Mouse (Mus musculus) activated CD4-positive, CD25-positive, alpha-beta regulatory T cell, adult 4 months (primary cell): ENCODE results near the gene Skp2. TPM values are rescaled to one million over a fixed set of nuclear protein-coding genes. Genes with fewer than 3 reads are reported as not detected.

ENCODE experiments used
- ATAC-seq: one replicate; pipeline ENCODE4 v1.8.0; 2017
- polyA plus RNA-seq, 2 experiments: library from polyadenylated mRNA; unstranded; fragments of 100-300 nt; shearing (Covaris generic); gene quantifications; one replicate each; pipeline ENCODE4 v1.2.1; 2017

Skp2 gene
- polyA plus RNA-seq, 2 experiments from 2014 or later, result 5.9 to 6.0 TPM

DNA sequence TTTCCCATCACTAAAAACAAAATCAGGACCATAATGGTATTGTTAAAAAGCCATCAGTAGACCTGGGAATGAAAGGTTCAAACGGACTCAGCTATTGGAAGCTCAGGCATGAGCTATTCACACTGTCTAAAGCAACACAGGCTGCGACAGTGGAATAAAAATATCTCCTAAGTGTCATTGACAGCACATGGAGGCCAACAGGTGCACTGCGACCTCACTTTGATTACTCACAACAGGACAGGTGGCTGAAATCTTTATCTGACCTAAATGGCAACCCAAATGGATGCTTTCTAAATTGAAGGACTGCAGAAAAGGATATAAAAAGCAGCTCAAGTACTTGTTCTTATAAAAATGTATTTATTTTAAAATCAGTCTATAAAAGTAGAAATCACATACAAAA is 43.6 kb downstream of the Skp2 start:
- ATAC-seq, result no peak

DNA sequence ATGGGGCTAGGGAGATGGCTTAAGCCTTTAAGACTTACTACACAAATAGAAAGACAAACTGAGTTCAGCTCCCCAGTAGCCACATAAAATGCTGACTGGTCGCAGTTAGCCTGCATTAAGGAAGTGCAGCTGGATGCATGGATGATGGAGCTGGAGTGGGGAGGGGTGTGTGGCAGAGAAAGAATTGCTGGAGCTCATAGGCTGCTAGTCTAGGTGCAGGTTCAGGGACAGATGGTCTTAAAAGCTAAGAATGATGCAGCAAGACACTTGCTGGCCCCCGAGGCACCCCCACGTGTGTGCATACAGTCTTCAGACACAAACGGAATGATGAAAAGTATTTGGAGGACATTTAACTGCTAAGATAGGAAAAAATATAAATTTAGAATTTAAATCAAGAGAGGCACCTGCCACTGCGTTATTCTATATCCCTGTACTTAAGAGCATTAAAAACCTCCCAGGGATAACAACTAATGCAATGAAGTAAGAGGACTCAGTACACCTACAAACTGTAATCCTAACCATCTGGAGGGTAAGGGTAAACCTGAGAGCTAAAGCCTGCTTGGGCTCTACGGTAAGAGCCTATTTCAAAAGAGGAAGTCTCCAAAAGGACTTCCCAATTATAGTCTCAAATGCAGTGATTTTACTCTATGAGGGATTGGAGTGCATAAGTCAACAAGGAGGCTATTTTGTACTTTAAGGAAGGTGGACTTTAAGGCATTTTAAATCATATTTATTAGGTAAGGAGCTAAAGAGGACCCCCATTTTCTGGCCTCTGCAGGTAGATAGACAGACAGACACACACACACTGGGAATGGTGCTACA is 44.5 kb downstream of the Skp2 start:
- ATAC-seq, result no peak

DNA sequence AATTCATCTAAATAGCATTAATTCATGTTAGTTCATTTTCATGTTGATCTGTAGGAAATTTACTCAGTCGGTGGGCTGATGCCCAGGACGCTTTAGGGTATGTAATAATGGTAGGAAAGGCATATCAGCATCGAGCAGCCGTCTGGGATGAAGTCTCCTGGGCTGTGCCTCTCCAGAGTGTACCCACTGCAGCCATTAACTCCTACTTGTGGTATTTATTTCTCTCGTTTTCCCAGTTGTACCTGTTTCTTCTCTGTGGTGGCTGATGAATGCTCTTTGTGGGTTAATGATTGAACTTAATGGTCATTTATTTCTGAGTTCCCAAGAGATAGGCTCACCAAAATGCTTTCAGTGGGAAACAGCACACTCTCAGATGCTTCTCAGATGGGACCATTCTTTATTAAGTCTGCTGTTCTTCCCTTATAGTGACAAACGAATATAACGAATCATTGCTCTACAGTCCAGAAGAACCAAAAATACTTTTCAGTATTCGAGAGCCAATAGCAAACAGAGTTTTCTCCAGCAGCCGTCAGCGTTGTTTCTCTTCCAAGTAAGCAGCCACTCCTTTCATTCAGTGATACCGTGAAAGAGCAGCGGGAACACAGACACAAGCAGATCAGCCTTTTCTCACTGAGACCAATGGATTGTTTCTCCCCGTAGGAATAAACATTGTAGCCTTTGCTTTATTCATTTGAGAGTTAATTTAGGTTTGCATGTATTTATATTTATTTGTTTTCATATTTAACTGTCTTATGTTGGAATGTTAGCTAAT is 48.7 kb downstream of the Skp2 start:
- no peak for ATAC-seq

DNA sequence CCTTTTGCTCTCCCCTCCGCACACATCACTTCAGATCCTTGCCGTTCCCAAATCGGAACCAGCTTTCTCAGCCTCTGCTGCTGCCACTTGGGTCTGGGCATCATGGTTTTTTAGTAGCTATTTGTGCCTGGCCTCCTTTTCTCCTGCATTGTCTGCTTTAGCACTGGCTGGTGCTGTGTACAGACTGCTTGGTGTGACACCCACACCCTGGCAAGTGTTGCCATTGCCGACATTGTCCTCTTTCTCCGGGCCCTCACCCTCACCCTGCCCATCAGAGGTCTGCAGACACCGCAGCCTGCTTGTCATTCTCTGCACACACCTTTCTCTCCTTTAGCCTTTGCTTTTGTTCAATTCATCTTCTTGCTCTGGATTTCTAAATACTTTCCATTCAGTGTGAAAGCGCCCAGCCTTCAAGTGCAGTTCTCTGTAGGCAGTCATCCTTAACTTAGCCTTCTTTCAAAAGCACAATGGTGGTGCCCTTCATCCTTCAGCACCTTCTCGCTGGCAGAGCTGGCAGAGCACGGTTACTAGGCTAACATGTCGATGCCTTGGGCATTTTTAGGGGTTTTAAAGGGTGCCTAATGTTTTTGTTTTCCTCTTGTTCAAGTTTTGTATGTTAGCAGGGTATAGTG is 54.7 kb downstream of the Skp2 start:
- ATAC-seq, result no peak

DNA sequence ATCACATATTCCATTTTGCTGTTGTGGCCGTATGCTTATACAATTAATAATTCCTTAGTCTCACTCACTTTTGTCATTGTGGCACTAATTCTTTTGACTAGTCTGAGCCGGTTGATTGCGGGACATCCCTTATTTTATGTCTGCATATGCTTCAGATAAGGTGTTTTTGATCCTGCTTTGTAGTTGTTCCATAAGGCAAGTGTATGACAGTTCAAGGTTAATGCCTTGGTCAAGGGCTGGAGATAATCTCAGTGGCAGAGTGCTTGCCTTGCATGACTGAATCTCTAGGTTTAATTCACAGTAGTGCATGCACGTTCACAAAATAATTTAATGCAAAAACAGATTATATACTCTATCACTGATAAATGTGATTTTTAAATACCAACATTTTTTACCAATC is 58.4 kb downstream of the Skp2 start:
- ATAC-seq, result no peak

DNA sequence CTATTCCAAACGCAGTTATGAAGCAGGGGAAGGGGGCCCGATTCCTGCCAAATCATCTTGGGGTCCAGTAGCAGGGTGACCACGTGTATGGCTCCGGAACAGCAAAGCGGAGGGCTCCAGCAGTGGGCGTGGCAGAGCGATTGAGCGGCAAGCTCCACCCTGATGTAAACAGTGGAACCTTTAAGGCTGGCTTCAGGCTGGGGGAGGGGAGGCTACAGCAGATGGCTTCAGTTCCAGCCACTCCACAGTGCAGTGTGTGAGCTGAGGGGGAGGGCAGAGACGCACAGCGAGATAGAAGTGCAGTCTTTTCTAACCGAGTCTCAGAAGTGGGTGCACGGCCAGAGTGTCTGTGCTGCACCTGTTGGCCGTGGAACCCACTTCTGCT is 60.9 kb downstream of the Skp2 start:
- no peak for ATAC-seq

DNA sequence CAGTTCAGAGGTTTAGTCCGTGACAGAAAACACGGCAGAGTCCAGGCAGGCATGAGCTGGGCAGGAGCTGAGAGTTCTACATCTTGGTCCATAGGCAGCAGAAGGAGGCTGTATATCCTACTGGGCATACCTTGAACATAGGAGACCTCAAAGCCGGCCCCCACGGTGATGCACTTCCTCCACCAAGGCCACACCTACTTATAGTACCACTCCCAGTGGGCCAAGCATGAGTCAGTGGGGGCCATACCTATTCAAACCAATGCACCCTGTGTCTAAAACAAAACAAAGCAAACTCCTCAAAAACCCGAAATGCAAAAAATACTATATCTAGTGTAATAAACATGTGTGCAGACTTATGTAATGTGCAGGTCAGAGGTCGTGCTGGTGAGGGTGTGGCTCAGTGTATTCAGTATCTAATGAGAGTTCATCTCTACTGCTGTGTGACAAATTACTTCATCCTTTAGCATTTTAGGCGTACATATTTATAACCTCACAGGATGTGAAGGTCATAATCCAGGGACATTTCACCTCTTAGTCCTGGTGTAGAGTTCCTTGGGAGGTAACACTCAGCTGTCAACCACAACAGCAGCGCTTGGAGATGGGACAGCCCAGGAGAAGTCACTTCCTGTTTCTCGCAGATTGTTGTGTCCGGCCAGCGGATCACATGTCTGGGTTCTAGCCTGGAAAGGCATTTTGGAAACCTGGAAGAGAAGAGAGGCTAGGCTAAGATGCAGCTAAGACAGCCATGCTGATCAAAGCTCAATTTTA is 61.4 kb downstream of the Skp2 start:
- ATAC-seq, result no peak

DNA sequence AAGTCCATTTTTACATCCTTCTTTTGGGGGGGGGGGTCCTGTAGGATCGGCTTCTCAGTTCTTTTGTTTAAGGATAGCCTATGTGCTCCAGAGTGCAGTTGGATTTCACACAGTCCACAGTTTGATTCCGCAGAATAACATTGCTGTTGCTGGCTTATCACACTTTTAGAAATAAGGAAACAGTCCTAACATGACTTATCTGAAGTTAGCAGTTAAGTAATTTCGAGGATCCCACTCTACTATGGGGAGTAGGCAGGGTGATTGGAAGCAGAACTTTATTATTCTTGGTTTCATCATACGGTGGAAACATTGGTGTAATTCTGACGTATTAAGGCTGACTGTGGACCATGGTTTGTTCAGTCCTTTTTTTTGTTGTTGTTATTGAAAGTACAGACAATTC is 64.6 kb downstream of the Skp2 start:
- no peak for ATAC-seq

DNA sequence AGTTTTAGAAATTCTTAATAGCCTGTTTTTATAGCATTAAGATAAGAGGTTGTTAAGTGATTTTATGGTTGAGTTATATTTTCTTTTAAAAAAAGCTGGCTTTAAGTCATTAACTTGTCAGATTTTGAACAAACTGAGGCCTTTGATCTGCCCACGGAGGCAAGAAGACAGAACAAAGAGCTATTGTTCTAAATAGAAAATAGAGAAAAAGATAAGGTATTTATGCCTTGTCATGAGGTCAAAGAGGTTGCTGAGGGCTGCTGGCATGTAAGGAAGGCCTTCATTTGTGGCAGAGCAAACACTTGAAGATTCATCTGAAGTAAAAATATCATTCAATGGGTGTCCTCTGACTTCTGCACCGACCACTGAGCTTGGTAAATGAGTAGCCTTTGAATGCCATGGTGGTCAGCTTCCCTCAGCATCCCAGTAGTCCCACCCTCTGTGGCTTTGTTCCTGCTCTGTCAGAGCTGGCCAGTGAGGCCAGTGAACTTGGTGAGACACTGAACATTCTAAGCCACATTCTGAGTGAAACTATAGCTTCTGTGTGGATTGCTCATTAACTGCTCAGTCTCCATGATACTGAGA is 66.0 kb downstream of the Skp2 start:
- ATAC-seq, result no peak

DNA sequence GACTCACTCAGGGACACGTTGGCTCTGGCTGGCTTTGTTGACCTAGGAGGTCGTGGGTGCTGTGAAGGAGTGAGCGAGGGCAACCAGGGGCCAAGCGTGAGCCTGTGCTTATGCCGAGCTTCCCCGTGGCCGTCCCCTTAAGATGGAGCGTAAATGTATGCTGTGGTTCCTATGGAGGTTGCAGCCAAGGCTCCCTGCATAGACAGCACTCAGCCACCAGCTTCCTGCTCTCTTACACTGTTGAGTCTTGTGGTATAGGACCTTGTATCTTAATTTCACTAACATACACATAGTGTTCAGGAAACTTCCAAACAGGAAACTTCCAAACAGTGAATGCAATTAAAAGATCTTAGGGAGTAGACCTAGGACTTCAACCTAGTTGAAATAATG is 66.5 kb downstream of the Skp2 start:
- no peak for ATAC-seq

DNA sequence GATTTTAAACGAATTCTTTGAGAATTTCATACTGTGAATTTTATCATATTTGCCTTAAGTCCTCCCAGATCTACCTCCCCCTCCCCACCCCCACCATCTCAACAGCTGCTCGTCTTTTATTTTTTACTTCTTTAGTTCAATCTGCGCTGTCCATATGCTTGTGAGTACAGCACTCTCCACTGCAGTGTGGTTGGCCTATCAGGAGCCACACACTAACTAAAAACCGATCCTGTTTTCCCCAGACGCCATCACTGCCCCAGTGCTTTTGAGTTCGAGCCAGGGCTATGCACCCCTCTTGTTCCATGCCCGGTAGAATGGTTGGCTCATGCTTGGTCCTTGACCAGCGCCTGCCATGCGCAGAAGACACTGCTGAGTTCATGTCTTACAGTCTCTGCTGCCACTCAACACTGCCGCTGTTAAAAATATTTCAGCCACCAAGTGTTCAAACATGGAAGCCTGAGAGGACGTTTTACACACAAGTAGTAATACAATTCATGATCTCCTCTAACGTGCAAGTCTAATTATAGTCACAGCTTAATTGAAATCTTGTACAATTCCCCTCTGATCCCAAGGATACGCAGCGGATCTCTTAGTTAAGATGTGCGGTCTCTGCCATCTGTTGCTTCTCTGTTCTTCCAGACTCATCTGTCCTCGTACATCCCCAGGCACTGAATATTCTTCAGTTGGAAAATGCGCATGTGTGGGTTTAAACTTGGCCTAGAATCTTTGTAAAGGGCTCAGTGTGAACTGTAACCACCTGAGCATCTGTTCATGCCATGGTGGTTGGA is 67.1 kb downstream of the Skp2 start:
- ATAC-seq, result no peak

DNA sequence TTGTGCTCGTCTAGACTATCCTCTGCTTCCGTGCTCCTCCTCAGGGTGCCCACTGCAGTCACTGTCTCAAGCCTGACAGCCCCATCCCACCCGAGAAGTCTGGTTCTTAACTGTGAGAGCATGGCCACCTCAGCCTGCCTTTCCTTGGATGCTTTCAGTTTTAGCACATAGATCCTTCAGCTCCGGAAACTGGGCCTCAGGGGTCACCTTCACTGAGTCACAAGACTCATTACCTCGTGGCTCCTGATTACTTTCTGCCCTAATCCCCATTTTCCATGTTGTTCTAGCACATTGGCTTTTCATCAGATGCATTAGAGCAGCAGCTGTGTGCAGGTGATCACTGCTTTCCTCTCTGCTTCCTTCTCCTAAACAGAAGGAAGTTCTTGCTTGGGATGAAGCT is 67.8 kb downstream of the Skp2 start:
- no peak for ATAC-seq

DNA sequence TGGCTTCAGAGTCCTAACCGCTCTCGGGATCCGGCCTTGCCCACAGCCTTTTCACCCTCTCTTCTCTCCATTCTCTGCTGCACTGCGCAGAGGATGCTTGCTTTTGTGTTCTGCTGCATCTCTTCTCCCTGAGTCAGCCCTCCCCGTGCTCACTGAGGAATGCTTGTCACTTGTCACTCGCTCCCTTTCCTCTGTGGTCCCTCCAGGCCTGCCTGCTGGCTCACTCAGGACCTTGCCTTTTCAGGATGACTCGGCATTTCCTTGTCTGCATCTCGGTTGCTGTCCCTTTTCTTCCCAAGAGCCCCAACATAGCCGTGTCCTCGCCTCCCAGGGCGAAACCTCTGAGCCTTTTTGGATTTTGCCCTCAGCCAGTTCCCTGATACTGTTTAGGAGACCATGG is 68.4 kb downstream of the Skp2 start:
- no peak for ATAC-seq

DNA sequence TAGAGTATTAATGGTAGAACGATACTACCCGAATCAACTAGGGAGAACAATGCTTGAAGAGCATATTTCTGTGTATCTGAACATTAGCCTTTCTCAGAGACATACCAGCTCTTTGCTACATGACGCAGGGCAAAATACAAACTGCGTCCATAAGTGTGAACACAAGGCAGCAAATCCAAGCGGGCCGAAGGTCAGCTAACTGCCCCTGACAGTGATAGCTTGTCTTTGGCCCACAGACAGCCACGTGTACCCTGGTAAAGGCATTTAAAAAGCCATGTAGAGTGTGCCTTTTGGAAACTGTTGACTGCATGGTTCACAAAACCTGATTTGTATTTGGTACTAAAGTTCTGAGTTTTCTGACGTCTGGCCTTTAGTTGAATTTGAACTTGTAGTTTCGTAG is 72.5 kb downstream of the Skp2 start:
- ATAC-seq, result no peak

DNA sequence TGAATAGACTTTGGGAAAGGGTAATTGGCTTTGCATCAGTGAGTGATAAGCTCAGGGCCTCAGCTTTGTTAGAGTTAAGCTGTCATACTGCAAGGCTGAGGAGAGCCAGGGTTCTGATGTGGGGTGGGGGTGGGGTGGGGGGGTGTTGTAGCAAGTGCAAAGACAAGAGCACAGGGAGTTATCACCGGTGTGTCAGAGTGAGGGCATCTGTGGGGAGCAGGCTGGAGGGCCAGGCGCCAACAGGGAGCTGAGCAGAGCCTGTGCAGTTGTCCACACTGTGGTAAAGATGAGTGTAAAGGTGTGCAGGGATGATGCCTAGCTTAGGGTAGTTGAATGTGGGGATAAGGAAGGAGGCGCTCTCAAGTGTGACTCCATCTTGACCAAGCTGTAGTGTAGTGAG is 73.9 kb downstream of the Skp2 start:
- no peak for ATAC-seq

DNA sequence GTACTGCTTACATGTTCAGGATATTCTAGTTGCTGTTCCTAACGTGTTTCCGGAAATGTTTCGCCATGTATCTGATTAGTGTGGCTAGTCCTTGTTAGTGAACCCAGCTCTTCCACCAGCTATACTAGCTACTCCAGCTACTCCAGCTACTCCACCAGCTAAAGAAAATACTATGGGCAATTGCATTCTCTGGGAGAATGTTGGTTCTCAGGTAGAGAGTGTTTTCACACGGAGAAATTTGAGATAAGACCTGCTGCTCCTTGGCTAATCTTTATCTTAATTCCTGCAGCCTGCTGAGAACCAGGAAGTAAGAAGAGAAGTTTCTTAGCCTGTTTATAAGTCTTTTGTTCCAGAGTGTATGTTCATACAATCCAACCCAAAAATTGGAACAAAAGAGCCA is 75.0 kb downstream of the Skp2 start:
- ATAC-seq, result no peak

DNA sequence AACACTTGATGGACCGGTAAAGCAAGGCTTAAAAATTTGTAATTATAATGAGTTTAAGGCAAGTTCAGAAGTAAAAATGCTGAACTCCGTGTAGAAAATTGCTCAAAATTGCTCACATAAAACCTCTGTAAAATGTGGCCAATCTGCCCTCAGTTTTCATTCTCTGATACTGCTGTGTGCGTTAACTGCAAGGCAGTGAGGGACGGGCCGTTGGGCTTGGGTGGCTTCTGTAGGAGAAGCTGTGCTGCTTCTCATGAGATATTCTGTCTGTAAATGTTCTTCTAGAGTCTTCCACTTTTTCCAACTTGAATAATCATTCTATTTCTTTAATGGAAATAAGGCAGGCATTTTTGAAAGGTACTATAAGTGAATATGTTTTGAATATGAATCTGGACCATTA is 75.6 kb downstream of the Skp2 start:
- no peak for ATAC-seq

DNA sequence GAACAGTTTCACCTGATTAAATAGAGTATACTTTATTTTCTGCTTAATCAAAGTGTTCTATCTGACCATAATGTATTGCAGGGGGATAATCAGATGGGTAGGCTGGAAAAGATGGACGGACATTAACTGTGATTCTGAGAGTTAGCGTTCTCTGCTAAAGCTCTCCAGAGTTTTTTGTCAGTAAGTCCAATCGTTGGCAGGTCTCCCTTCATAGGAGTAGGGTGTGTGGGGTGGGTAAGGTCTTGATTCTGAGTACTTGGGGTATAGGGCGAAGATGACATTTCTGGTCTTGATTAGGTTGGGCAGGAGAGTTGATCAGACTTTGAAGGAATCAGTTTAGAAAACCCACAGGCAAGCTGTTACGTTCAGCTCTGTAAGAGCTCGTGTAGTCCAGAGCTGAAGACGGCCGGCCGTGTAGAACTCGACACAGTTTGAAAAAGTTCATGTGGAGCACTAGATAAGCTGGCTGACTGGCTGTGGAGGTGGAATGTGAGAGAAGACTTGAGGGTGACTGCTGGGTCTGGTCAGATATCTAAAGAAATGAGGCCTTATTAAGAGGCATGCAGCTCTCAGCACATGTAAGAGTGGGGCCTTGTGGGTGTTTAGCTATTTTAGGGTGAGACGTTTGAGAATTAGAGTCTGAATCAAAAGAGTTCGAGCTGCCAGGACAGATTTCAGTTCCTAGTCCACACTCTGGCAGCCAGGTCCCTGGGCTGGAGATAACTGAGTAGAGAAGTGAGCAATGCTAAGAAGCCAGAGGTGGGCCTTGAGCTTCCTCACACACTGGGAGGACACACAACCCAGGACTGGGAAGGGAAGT is 76.5 kb downstream of the Skp2 start:
- no peak for ATAC-seq

DNA sequence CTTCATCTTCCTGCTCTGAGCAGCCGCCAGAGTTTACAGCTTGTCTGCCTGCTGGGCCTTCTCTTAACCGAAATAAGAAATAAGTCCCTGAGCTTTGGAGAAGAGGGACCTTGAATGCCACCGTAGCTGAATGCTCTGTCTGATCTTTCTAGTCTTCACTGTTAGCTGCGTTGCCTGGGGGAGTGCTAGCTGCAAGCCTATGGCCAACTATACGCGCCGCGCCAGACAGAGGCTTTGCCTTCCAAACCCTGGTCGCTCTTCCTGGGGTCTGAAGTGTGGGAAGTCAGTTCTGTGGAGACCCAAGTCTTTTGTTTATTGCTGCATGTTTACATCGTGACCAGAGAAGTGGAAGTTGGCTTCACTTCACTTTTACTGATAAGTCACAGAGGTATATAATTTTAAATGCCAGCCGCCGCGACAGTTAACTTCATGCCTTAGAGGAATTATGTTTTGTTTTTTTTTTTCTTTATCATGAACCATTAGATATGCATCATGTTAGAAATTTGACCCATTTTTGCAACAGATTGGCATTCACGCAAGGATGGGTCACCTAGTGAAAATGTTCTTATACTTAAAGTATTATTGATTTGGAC is 79.5 kb downstream of the Skp2 start:
- ATAC-seq, result no peak

DNA sequence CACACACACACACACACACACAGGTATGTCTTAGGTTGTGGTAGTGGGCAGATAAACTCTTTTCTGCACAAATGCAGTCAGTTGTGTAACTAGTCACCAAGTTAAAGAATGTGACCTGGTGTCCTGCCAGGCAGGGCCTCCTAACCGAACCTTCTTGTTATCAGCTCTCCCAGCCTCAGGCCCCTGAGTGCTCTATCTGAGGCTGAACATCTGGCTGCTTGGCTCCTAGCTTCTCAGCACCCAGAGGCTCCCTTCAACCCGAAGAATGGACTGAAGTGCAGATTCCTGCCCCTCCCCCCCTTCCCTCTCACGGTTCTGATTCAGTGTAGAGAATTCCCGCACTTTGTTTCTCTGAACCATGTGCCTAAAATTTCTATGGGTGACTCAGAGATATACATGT is 80.6 kb downstream of the Skp2 start:
- ATAC-seq, result no peak

DNA sequence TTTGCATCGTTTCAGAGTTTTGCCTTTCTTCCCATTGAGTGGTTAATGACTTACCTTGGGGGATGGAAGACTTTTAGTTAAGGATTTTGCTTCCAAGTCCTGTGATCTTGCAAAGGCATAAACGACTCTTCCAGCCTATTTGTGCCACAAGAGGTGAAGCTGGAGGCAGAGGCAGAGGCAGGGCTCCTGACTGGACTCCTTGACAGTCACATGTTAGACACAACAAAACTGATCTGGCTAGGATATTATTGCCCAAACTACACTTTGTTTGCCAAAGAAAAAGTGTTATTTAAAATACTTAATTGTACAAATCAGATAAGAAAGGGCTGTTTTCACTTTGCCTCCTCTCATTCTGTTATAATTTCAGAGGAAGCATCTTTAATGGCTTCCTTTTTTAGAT is 81.1 kb downstream of the Skp2 start:
- ATAC-seq, result no peak
